Mouse (Mus musculus) bone marrow macrophage, adult 2 months (primary cell): ENCODE results near the gene Fam198b.
A peak's percentile ranks its signal among the peaks of the same experiment; 100 is the strongest.

Experiments used
- CTCF ChIP-seq: IDR thresholded peaks from 2 replicates; pipeline ENCODE4 v1.5.1; 2012; ENCODE audit warnings: low read depth, mild to moderate bottlenecking, low read length, moderate library complexity
- POLR2A ChIP-seq: IDR thresholded peaks from 2 replicates; pipeline ENCODE4 v1.6.1; 2012; ENCODE audit warnings: mild to moderate bottlenecking, low read depth, low read length, borderline replicate concordance

GRCm38 (mm10) chr3:79884761-79885189, 442 bp downstream of the Fam198b start:
- TF ChIP-seq POLR2A (no peak), CTCF (peak; percentile 39; the same call in 1 of the 2 replicates)
